Mouse (Mus musculus): ENCODE measurements at regions not wholly inside any gene's neighbourhood (a gene's known extent, or its start where the extent isn't known, plus 50 kb on each side); places are given as distances from the start of the nearest gene placed in this dataset.

- H3K27ac ChIP-seq (ENCODE audit: insufficient read depth, low read length), result no peak overlapping the region
These were observed 129.1 kb upstream of the Smarca2 start for GRCm38 (mm10) chr19:26475754-26476153.

GRCm38 (mm10) chr19:26478055-26478737 lies 126.7 kb upstream of the Smarca2 start:
- Histone ChIP-seq H3K27ac (ENCODE audit: insufficient read depth, low read length) (no peak overlapping the region), H3K4me3 (ENCODE audit: low read depth, low read length) (no peak overlapping the region), H3K9me3 (replicated peaks; ENCODE audit: control insufficient read depth, insufficient read depth, low read length, poor library complexity, severe bottlenecking) (no peaks in the 10 kb centered on the region), H3K27me3 (ENCODE audit: control insufficient read depth, insufficient read depth, low read length, poor library complexity, severe bottlenecking) (no peaks in the 10 kb centered on the region), H3K4me1 (ENCODE audit: control insufficient read depth, insufficient read depth, low read length) (no peaks in the 10 kb centered on the region), H3K36me3 (ENCODE audit: control insufficient read depth, insufficient read depth, low read length, poor library complexity, severe bottlenecking) (no peaks in the 10 kb centered on the region), H3K9ac (ENCODE audit: low read depth, poor library complexity, severe bottlenecking) (no peak overlapping the region)
- no peak for TF ChIP-seq EP300 (IDR thresholded peaks at IDR 0.05; ENCODE audit: insufficient read depth, low read depth, low read length)
- no peak for TF ChIP-seq CTCF (IDR thresholded peaks at IDR 0.05; ENCODE audit: low read depth, low read length)
- TF ChIP-seq POLR2A (IDR thresholded peaks at IDR 0.05; ENCODE audit: insufficient read depth, low read length), result no peak

More at GRCm38 (mm10) chr19:26475754-26476153, 129.1 kb upstream of the Smarca2 start:
- TF ChIP-seq EP300 (IDR thresholded peaks at IDR 0.05; ENCODE audit: insufficient read depth, low read depth, low read length), result no peak
- Histone ChIP-seq H3K27me3 (ENCODE audit: control insufficient read depth, insufficient read depth, low read length, poor library complexity, severe bottlenecking) (no peaks in the 10 kb centered on the region), H3K36me3 (ENCODE audit: control insufficient read depth, insufficient read depth, low read length, poor library complexity, severe bottlenecking) (no peaks in the 10 kb centered on the region), H3K4me1 (ENCODE audit: control insufficient read depth, insufficient read depth, low read length) (no peaks in the 10 kb centered on the region), H3K9me3 (replicated peaks; ENCODE audit: control insufficient read depth, insufficient read depth, low read length, poor library complexity, severe bottlenecking) (no peaks in the 10 kb centered on the region), H3K9ac (ENCODE audit: low read depth, poor library complexity, severe bottlenecking) (no peak overlapping the region), H3K4me3 (ENCODE audit: low read depth, low read length) (no peak overlapping the region)

GRCm38 (mm10) chr19:26484322-26484721 lies 120.5 kb upstream of the Smarca2 start:
- Histone ChIP-seq H3K27me3 (ENCODE audit: control insufficient read depth, insufficient read depth, low read length, poor library complexity, severe bottlenecking) (no peaks in the 10 kb centered on the region), H3K36me3 (ENCODE audit: control insufficient read depth, insufficient read depth, low read length, poor library complexity, severe bottlenecking) (no peaks in the 10 kb centered on the region)
- no peak for TF ChIP-seq CTCF (IDR thresholded peaks at IDR 0.05; ENCODE audit: low read depth, low read length)
- no peak for TF ChIP-seq POLR2A (IDR thresholded peaks at IDR 0.05; ENCODE audit: insufficient read depth, low read length)
- TF ChIP-seq EP300 (IDR thresholded peaks at IDR 0.05; ENCODE audit: insufficient read depth, low read depth, low read length), result no peak

GRCm38 (mm10) chr19:26492806-26493205 lies 112.0 kb upstream of the Smarca2 start:
- Histone ChIP-seq H3K9me3 (replicated peaks; ENCODE audit: control insufficient read depth, insufficient read depth, low read length, poor library complexity, severe bottlenecking) (no peaks in the 10 kb centered on the region), H3K9ac (ENCODE audit: low read depth, poor library complexity, severe bottlenecking) (no peak overlapping the region), H3K36me3 (ENCODE audit: control insufficient read depth, insufficient read depth, low read length, poor library complexity, severe bottlenecking) (no peaks in the 10 kb centered on the region), H3K4me1 (ENCODE audit: control insufficient read depth, insufficient read depth, low read length) (no peaks in the 10 kb centered on the region), H3K4me3 (ENCODE audit: low read depth, low read length) (no peak overlapping the region), H3K27ac (ENCODE audit: insufficient read depth, low read length) (no peak overlapping the region), H3K27me3 (ENCODE audit: control insufficient read depth, insufficient read depth, low read length, poor library complexity, severe bottlenecking) (no peaks in the 10 kb centered on the region)
- TF ChIP-seq CTCF (IDR thresholded peaks at IDR 0.05; ENCODE audit: low read depth, low read length), result no peak
- TF ChIP-seq POLR2A (IDR thresholded peaks at IDR 0.05; ENCODE audit: insufficient read depth, low read length), result no peak
- no peak for TF ChIP-seq EP300 (IDR thresholded peaks at IDR 0.05; ENCODE audit: insufficient read depth, low read depth, low read length)

More at GRCm38 (mm10) chr19:26484322-26484721, 120.5 kb upstream of the Smarca2 start:
- H3K9ac ChIP-seq (ENCODE audit: low read depth, poor library complexity, severe bottlenecking), result no peak overlapping the region
- H3K9me3 ChIP-seq (replicated peaks; ENCODE audit: control insufficient read depth, insufficient read depth, low read length, poor library complexity, severe bottlenecking), result no peaks in the 10 kb centered on the region
- no peak overlapping the region for H3K4me3 ChIP-seq (ENCODE audit: low read depth, low read length)
- H3K4me1 ChIP-seq (ENCODE audit: control insufficient read depth, insufficient read depth, low read length), result no peaks in the 10 kb centered on the region
- no peak overlapping the region for H3K27ac ChIP-seq (ENCODE audit: insufficient read depth, low read length)

GRCm38 (mm10) chr19:26501064-26501463 lies 103.8 kb upstream of the Smarca2 start:
- no peaks in the 10 kb centered on the region for H3K4me1 ChIP-seq (ENCODE audit: control insufficient read depth, insufficient read depth, low read length)
- H3K4me3 ChIP-seq (ENCODE audit: low read depth, low read length), result no peak overlapping the region
- H3K9ac ChIP-seq (ENCODE audit: low read depth, poor library complexity, severe bottlenecking), result no peak overlapping the region
- H3K9me3 ChIP-seq (replicated peaks; ENCODE audit: control insufficient read depth, insufficient read depth, low read length, poor library complexity, severe bottlenecking), result 0 out of 2 replicates have a peak, but pooled peaks cover 3% of the 10 kb centered on the region
- no peaks in the 10 kb centered on the region for H3K36me3 ChIP-seq (ENCODE audit: control insufficient read depth, insufficient read depth, low read length, poor library complexity, severe bottlenecking)
- TF ChIP-seq POLR2A (IDR thresholded peaks at IDR 0.05; ENCODE audit: insufficient read depth, low read length) (no peak), CTCF (IDR thresholded peaks at IDR 0.05; ENCODE audit: low read depth, low read length) (no peak), EP300 (IDR thresholded peaks at IDR 0.05; ENCODE audit: insufficient read depth, low read depth, low read length) (no peak)
- H3K27ac ChIP-seq (ENCODE audit: insufficient read depth, low read length), result no peak overlapping the region
- no peaks in the 10 kb centered on the region; the same call in 1 of the 2 replicates for H3K27me3 ChIP-seq (ENCODE audit: control insufficient read depth, insufficient read depth, low read length, poor library complexity, severe bottlenecking)

- H3K36me3 ChIP-seq (ENCODE audit: control insufficient read depth, insufficient read depth, low read length, poor library complexity, severe bottlenecking), result no peaks in the 10 kb centered on the region
- TF ChIP-seq CTCF (IDR thresholded peaks at IDR 0.05; ENCODE audit: low read depth, low read length) (no peak), EP300 (IDR thresholded peaks at IDR 0.05; ENCODE audit: insufficient read depth, low read depth, low read length) (no peak), POLR2A (IDR thresholded peaks at IDR 0.05; ENCODE audit: insufficient read depth, low read length) (no peak)
- H3K27ac ChIP-seq (ENCODE audit: insufficient read depth, low read length), result no peak overlapping the region
- no peak overlapping the region for H3K9ac ChIP-seq (ENCODE audit: low read depth, poor library complexity, severe bottlenecking)
- H3K9me3 ChIP-seq (replicated peaks; ENCODE audit: control insufficient read depth, insufficient read depth, low read length, poor library complexity, severe bottlenecking), result no peaks in the 10 kb centered on the region
- no peak overlapping the region for H3K4me3 ChIP-seq (ENCODE audit: low read depth, low read length)
- no peaks in the 10 kb centered on the region; the same call in 1 of the 2 replicates for H3K27me3 ChIP-seq (ENCODE audit: control insufficient read depth, insufficient read depth, low read length, poor library complexity, severe bottlenecking)
- no peaks in the 10 kb centered on the region for H3K4me1 ChIP-seq (ENCODE audit: control insufficient read depth, insufficient read depth, low read length)
These were observed 100.8 kb upstream of the Smarca2 start for GRCm38 (mm10) chr19:26504027-26504426.

Measured in ES-Bruce4 (cell line).